Comparison of ENCODE assay signal across 21 mouse cellular contexts in the genomic region with DNA sequence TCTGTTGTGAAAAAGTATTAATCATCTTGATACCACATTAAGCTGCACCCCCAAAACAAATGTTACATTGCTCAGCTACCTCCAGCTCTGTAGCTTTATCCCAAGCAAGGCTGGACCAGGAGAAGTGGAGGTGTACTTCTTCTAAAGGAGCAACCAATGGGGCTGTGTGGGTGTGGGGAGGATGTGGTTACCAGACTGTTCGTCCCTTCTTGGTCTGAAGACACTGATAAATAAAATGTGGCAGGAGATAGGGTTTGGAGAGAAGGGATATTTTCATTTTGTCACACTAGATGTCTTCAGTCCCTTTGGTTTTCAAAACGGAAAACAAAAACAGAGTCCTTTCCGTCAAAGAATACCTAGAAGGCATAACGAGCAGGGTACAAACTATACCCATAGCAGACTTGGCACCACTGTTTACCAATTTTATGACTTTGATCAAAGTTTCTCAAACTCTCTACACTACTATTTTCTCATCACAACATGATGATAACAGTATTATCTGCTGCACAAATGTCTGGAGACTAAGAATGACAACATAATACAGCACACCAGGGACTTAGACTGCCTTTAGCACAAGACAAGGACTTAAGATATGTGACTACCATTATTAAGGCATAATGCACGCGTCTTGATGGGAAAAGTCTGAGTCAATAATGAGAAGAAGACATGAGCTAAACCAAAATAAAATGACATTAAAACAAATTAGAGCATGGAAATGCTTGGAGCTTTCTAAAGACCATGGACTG.
DNase-seq lines count a peak whose midpoint lies in the region; ATAC-seq and TF ChIP-seq lines count a peak whose summit lies in the region.
"Had no signal": no experiment of that assay in that cellular context is flagged by ENCODE, and none has a peak within 500 bp of the region (broad histone marks: within the 10 kb centered on the region; RNA-seq: fewer than 3 reads in every experiment).

No protein-coding gene starts in this region.

- no peak overlapping the region for H3K27ac ChIP-seq in liver, embryonic 13.5 days
- no peak overlapping the region for H3K27ac ChIP-seq in liver, postnatal 0 days (ENCODE audit: low read depth)
- H3K27ac ChIP-seq: embryonic facial prominence, embryonic 10.5 days; forebrain, embryonic 13.5 days; heart, adult 2 months; heart, embryonic 15.5 days; hindbrain, embryonic 10.5 days; hindbrain, embryonic 14.5 days had no signal

- 26% methylated on average over 6 of the region's 6 CpGs for WGBS in liver, embryonic 13.5 days (ENCODE audit: insufficient replicate concordance)
- 62% methylated on average over 6 of the region's 6 CpGs for WGBS in liver, postnatal 0 days (ENCODE audit: insufficient replicate concordance)

- H3K36me3 ChIP-seq in liver, embryonic 13.5 days, result no peaks in the 10 kb centered on the region
- no peaks in the 10 kb centered on the region for H3K36me3 ChIP-seq in liver, postnatal 0 days (replicated peaks; ENCODE audit: insufficient read depth, low read length)
- H3K36me3 ChIP-seq: embryonic facial prominence, embryonic 10.5 days; heart, embryonic 15.5 days; hindbrain, embryonic 10.5 days had no signal

- no peak overlapping the region for H3K4me3 ChIP-seq in liver, embryonic 13.5 days (replicated peaks)
- H3K4me3 ChIP-seq in liver, postnatal 0 days (ENCODE audit: low read depth, low read length), result no peak overlapping the region
- H3K4me3 ChIP-seq: embryonic facial prominence, embryonic 10.5 days; forebrain, embryonic 13.5 days; heart, adult 2 months; heart, embryonic 15.5 days; hindbrain, embryonic 10.5 days had no signal

- DNase-seq in MEL-GATA-1-ER (ENCODE audit: extremely low read depth, low read depth), result peak; percentile 6
- peak; percentile 26 for DNase-seq in c-Kit-positive CD71-positive TER-119-positive erythroid progenitor cells, embryonic 14.5 days (ENCODE audit: low spot score)
- DNase-seq in liver, embryonic 13.5 days, result peak; percentile 21
- no peak for DNase-seq in liver, postnatal 0 days
- DNase-seq in left cerebral cortex, adult 18-20 months (ENCODE audit: low spot score in 2 of 2), result no peak
- DNase-seq in thymus, postnatal 36 days, result no peak
- no peak for DNase-seq in ovary, postnatal 14 days (ENCODE audit: low spot score)
- DNase-seq: adrenal gland, postnatal 10 days; cerebellum, adult 2 months; cerebellum, postnatal 10 days; forebrain, postnatal 0 days; gastrocnemius, postnatal 14 days; heart, adult 2 months; heart, postnatal 14 days had no signal

- ATAC-seq in liver, embryonic 13.5 days (ENCODE audit: low read depth), result peak; percentile 94
- peak; percentile 64 for ATAC-seq in liver, postnatal 0 days
- ATAC-seq: forebrain, embryonic 13.5 days; forebrain, postnatal 0 days had no signal

- H3K9me3 ChIP-seq in liver, embryonic 13.5 days (replicated peaks), result no peaks in the 10 kb centered on the region
- no peaks in the 10 kb centered on the region for H3K9me3 ChIP-seq in liver, postnatal 0 days (ENCODE audit: low read length)
- H3K9me3 ChIP-seq: embryonic facial prominence, embryonic 10.5 days; forebrain, embryonic 13.5 days; heart, embryonic 15.5 days; hindbrain, embryonic 10.5 days had no signal

- no peak overlapping the region for H3K9ac ChIP-seq in liver, embryonic 13.5 days
- H3K9ac ChIP-seq in liver, postnatal 0 days (replicated peaks), result no peak overlapping the region
- H3K9ac ChIP-seq: forebrain, embryonic 13.5 days; forebrain, postnatal 0 days; heart, embryonic 15.5 days; hindbrain, embryonic 14.5 days had no signal

- no peak for TF ChIP-seq CTCF in liver, postnatal 0 days (IDR thresholded peaks at IDR 0.05; ENCODE audit: low read depth)

- H3K4me1 ChIP-seq in liver, embryonic 13.5 days (replicated peaks), result peaks cover 10% of the 10 kb centered on the region
- H3K4me1 ChIP-seq in liver, postnatal 0 days (ENCODE audit: insufficient read depth), result no peaks in the 10 kb centered on the region
- H3K4me1 ChIP-seq: embryonic facial prominence, embryonic 10.5 days; heart, embryonic 15.5 days; hindbrain, embryonic 10.5 days had no signal

- H3K4me2 ChIP-seq in liver, embryonic 13.5 days, result no peak overlapping the region
- no peak overlapping the region for H3K4me2 ChIP-seq in liver, postnatal 0 days (ENCODE audit: low read depth, low read length)
- H3K4me2 ChIP-seq: forebrain, embryonic 13.5 days; heart, embryonic 11.5 days; heart, embryonic 15.5 days; hindbrain, embryonic 14.5 days had no signal

- TF ChIP-seq EP300 in liver, postnatal 0 days (IDR thresholded peaks at IDR 0.05; ENCODE audit: low read depth), result peak; percentile 39; the same call in 1 of the 2 replicates

- H3K27me3 ChIP-seq in liver, embryonic 13.5 days, result no peaks in the 10 kb centered on the region
- H3K27me3 ChIP-seq in liver, postnatal 0 days (ENCODE audit: insufficient read depth, low read length), result no peaks in the 10 kb centered on the region
- H3K27me3 ChIP-seq: CH12.LX; forebrain, embryonic 13.5 days; heart, embryonic 15.5 days had no signal

Comparison
In these comparisons a context has a peak if more than half of its experiments do, and no peak if none do; other contexts are left out.
1. DNase-seq: peak in MEL-GATA-1-ER (single experiment), c-Kit-positive CD71-positive TER-119-positive erythroid progenitor cells, embryonic 14.5 days (single experiment) and liver, embryonic 13.5 days (single experiment); none in liver, postnatal 0 days (single experiment), left cerebral cortex, adult 18-20 months (0 of 2), thymus, postnatal 36 days (0 of 2) and ovary, postnatal 14 days (single experiment).